Mouse (Mus musculus) B cell, adult 62 days (primary cell): ENCODE results near the gene Krtap19-4. TPM values are rescaled to one million over a fixed set of nuclear protein-coding genes. Genes with fewer than 3 reads are reported as not detected.

Experiments
- total RNA-seq: library from RNA; stranded (reverse); gene quantifications from 4 replicates; pipeline ENCODE4 v1.2.4, GENCODE M21; 2023

Gene Krtap19-4
- total RNA-seq = not detected in 4 replicates

DNA sequence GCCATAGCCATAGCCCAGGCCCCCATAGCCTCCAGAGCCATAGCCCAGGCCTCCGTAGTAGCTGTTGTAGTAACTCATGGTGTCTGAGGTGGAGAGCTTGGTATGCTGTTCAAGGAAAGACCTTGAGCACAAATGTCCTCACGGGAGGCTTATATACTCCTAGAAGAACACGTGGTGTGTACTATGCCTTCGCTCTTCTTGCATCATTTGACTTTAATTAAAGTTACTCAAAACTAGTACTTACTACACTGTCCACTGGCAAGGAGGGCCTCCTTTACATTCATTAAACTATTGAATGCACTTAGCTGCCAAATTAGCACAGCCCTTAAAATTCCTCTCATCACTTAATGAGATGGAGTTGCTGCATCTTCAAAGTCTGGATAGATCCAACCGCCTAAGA is at the start of gene Krtap19-4:
Krtap19-4 (minus strand) TSS at position 101 of the 400 bp plus-strand sequence.

GRCm38 (mm10) chr16:88932165-88932564 is 47.3 kb upstream of the Krtap19-4 start, which contains the start of gene Krtap19-9b:
Gene Krtap19-9b (minus strand): TSS chr16:88932265.

DNA sequence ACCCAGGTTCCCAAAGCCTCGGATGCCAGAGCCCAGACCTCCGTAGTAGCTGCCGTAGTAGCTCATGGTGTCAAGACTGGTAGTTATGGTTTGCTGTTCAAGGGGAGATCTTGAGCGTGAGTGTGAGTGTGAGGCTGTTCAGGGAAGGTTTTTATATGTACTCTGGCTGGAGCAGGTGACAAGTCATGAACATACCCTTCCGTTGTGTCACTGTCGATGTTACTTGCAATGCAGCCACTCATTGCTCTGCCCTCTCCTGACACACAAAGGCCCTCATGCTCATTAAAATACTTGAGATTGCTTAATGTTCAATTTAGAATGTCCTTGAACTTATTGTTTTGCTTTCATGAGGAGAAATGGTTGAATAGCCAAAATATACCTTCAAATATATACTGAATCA is 11.5 kb upstream of the Krtap19-4 start, which contains the start of gene Krtap19-5:
Krtap19-5 (minus strand) TSS at position 101 of the 400 bp plus-strand sequence.

GRCm38 (mm10) chr16:88877938-88878337 is 7.0 kb downstream of the Krtap19-4 start, which contains the start of gene Krtap19-3:
Gene Krtap19-3 (minus strand): TSS chr16:88878038.

GRCm38 (mm10) chr16:88874169-88874568 is 10.7 kb downstream of the Krtap19-4 start, which contains the start of gene Krtap19-2:
Gene Krtap19-2 (minus strand): TSS chr16:88874269.

GRCm38 (mm10) chr16:88869311-88869710 is 15.6 kb downstream of the Krtap19-4 start, which contains the start of gene Krtap19-1:
Gene Krtap19-1 (minus strand): TSS chr16:88869411.

Other genes with a start within 250 kb of the Krtap19-4 start
- gene Krtap26-1, start 237.3 kb downstream of the Krtap19-4 start, total RNA-seq = not detected in 4 replicates
- gene Krtap27-1, start 213.4 kb downstream of the Krtap19-4 start, total RNA-seq = not detected in 4 replicates
- gene 2310061N02Rik, start 177.1 kb downstream of the Krtap19-4 start, total RNA-seq = not detected in 4 replicates
- not detected in 4 replicates for gene Krtap13-1, start 156.2 kb downstream of the Krtap19-4 start, total RNA-seq
- not detected in 4 replicates for gene Krtap13, start 133.5 kb downstream of the Krtap19-4 start, total RNA-seq
- gene 2310034C09Rik, start 126.2 kb downstream of the Krtap19-4 start, total RNA-seq = not detected in 4 replicates
- not detected in 4 replicates for gene 2310057N15Rik, start 110.9 kb downstream of the Krtap19-4 start, total RNA-seq
- gene Gm5965, start 107.2 kb downstream of the Krtap19-4 start, total RNA-seq = not detected in 4 replicates
- gene Gm20741, start 72.9 kb downstream of the Krtap19-4 start, total RNA-seq = not detected in 4 replicates
- not detected in 4 replicates for gene Krtap15, start 64.9 kb downstream of the Krtap19-4 start, total RNA-seq
- not detected in 4 replicates for gene Krtap14, start 58.9 kb downstream of the Krtap19-4 start, total RNA-seq
- gene Krtap19-1, start 15.7 kb downstream of the Krtap19-4 start, total RNA-seq = not detected in 4 replicates
- gene Krtap19-2, start 10.8 kb downstream of the Krtap19-4 start, total RNA-seq = not detected in 4 replicates
- gene Krtap19-3, start 7.1 kb downstream of the Krtap19-4 start, total RNA-seq = not detected in 4 replicates
- not detected in 4 replicates for gene Krtap19-5, start 11.4 kb upstream of the Krtap19-4 start, total RNA-seq
- gene Krtap19-9b, start 47.2 kb upstream of the Krtap19-4 start, total RNA-seq = not detected in 4 replicates
- gene Krtap16-3, start 77.8 kb upstream of the Krtap19-4 start, total RNA-seq = not detected in 4 replicates
- gene Krtap22-2, start 125.7 kb upstream of the Krtap19-4 start, total RNA-seq = not detected in 4 replicates
- gene Gm10229, start 130.2 kb upstream of the Krtap19-4 start, total RNA-seq = not detected in 4 replicates
- gene Krtap6-1, start 146.6 kb upstream of the Krtap19-4 start, total RNA-seq = not detected in 4 replicates
- gene Gm10228, start 156.4 kb upstream of the Krtap19-4 start, total RNA-seq = not detected in 4 replicates
- not detected in 4 replicates for gene Krtap6-5, start 162.8 kb upstream of the Krtap19-4 start, total RNA-seq
- not detected in 4 replicates for gene 1110025L11Rik, start 178.9 kb upstream of the Krtap19-4 start, total RNA-seq
- gene Krtap6-3, start 198.9 kb upstream of the Krtap19-4 start, total RNA-seq = not detected in 4 replicates